Mouse (Mus musculus) MEL (cell line): ENCODE data around the gene Necab3. TPM values are rescaled to one million over a fixed set of nuclear protein-coding genes. Genes with fewer than 3 reads are reported as not detected.

Source experiments
- DNase-seq: peaks from one replicate; pipeline ENCODE4 v3.0.0; 2011; ENCODE audit warnings: low read depth, low spot score
- H3K27ac ChIP-seq: 2 replicates; pipeline ENCODE4 v1.5.1; 2012; ENCODE audit warnings: low read depth, mild to moderate bottlenecking, control low read depth, low read length, moderate library complexity; ENCODE audit not compliant: control insufficient read depth
- H3K27me3 ChIP-seq, 2 experiments: fragments of 150-350 bp in 1 of 2; sonication (generic) in 1 of 2; 2 replicates each; pipeline ENCODE4 v1.6.1; 2012; ENCODE audit warnings: low read length in 2 of 2, mild to moderate bottlenecking in 2 of 2, improper control_type of control experiment in 1 of 2, moderate library complexity in 1 of 2; ENCODE audit not compliant: insufficient read depth in 2 of 2, control insufficient read depth in 1 of 2
- H3K36me3 ChIP-seq, 2 experiments: 2 replicates each; pipeline ENCODE4 v1.6.1; 2012 to 2014; ENCODE audit warnings: low read length in 2 of 2, improper control_type of control experiment in 1 of 2, inconsistent platforms in 1 of 2, mild to moderate bottlenecking in 1 of 2; ENCODE audit not compliant: insufficient read depth in 2 of 2, control insufficient read depth in 1 of 2
- H3K4me1 ChIP-seq, 2 experiments: fragments of 150-350 bp in 1 of 2; sonication (generic) in 1 of 2; 2 replicates each; pipeline ENCODE4 v1.6.1; 2012; ENCODE audit warnings: low read length in 2 of 2, improper control_type of control experiment in 1 of 2, mild to moderate bottlenecking in 1 of 2; ENCODE audit not compliant: insufficient read depth in 2 of 2, control insufficient read depth in 1 of 2
- H3K4me3 ChIP-seq, 2 experiments: fragments of 150-350 bp in 1 of 2; sonication (generic) in 1 of 2; 2 replicates each; pipeline ENCODE4 v1.5.1; 2012; ENCODE audit warnings: low read depth in 2 of 2, low read length in 2 of 2, mild to moderate bottlenecking in 2 of 2, moderate library complexity in 2 of 2, control low read depth in 1 of 2, improper control_type of control experiment in 1 of 2; ENCODE audit not compliant: control insufficient read depth in 1 of 2, insufficient read depth in 1 of 2
- H3K79me2 ChIP-seq: 2 replicates; pipeline ENCODE4 v1.6.1; 2012; ENCODE audit warnings: mild to moderate bottlenecking, low read length, moderate library complexity; ENCODE audit not compliant: control insufficient read depth, poor library complexity, insufficient read depth
- H3K9ac ChIP-seq: 2 replicates; pipeline ENCODE4 v1.6.1; 2012; ENCODE audit warnings: low read depth, mild to moderate bottlenecking, control low read depth, low read length, moderate library complexity; ENCODE audit not compliant: control insufficient read depth, poor library complexity, severe bottlenecking
- H3K9me3 ChIP-seq: fragments of 150-350 bp; sonication (generic); replicated peaks from 2 replicates; pipeline ENCODE4 v1.6.1; 2012; ENCODE audit warnings: mild to moderate bottlenecking, low read length, improper control_type of control experiment, moderate library complexity; ENCODE audit not compliant: insufficient read depth
- ELF1 ChIP-seq: IDR thresholded peaks from 2 replicates; pipeline ENCODE4 v1.6.1; 2014; ENCODE audit warnings: low read depth, mild to moderate bottlenecking, inconsistent platforms, low read length, improper control_type of control experiment, moderate library complexity
- GABPA ChIP-seq: IDR thresholded peaks from 2 replicates; pipeline ENCODE4 v1.6.1; 2012; ENCODE audit warnings: low read depth, mild to moderate bottlenecking, inconsistent platforms, low read length, improper control_type of control experiment, moderate library complexity
- JUND ChIP-seq: IDR thresholded peaks from 2 replicates; pipeline ENCODE4 v1.6.1; 2011; ENCODE audit warnings: low read depth, mild to moderate bottlenecking, improper control_type of control experiment, low read length
- MAX ChIP-seq: IDR thresholded peaks from 2 replicates; pipeline ENCODE4 v1.6.1; 2011; ENCODE audit warnings: low read length, improper control_type of control experiment
- MYC ChIP-seq: IDR thresholded peaks from 2 replicates; pipeline ENCODE4 v1.6.1; 2011; ENCODE audit warnings: low read depth, mild to moderate bottlenecking, low read length, improper control_type of control experiment, moderate library complexity
- NELFE ChIP-seq: IDR thresholded peaks from 2 replicates; pipeline ENCODE4 v1.6.1; 2011; ENCODE audit warnings: low read depth, low read length, improper control_type of control experiment
- TBP ChIP-seq: IDR thresholded peaks from 2 replicates; pipeline ENCODE4 v1.8.0; 2011; ENCODE audit warnings: low read depth, low read length, improper control_type of control experiment
- ZC3H11A ChIP-seq: IDR thresholded peaks from 2 replicates; pipeline ENCODE4 v1.6.1; 2012; ENCODE audit warnings: low read depth, mild to moderate bottlenecking, inconsistent platforms, low read length, improper control_type of control experiment
- polyA plus RNA-seq, 2 experiments: library from polyadenylated mRNA; stranded (reverse) in 1 of 2; unstranded in 1 of 2; fragments of >175 nt in 1 of 2; fragments of >200 nt in 1 of 2; gene quantifications; 2 replicates each; pipeline versions ENCODE4 v1.2.1 to v1.2.4; 2012; ENCODE audit warnings: low replicate concordance in 2 of 2, low read depth in 1 of 2; ENCODE audit not compliant: insufficient read length in 2 of 2, insufficient read depth in 1 of 2, missing spikeins in 1 of 2
- total RNA-seq: library from RNA; depleted of rRNA; stranded (reverse); fragments of 300-350 nt; gene quantifications from 2 replicates; pipeline ENCODE4 v1.2.3, GENCODE M21; 2012; rRNA removed

Gene Necab3
- total and polyA plus RNA-seq, 3 experiments = 4.0 to 12.1 TPM; not detected in 1

GRCm38 (mm10) chr2:154495021-154495420 is 63.7 kb downstream of the Necab3 start:
- Histone ChIP-seq H3K4me3 (no peak overlapping the region), H3K9me3 (no peaks in the 10 kb centered on the region), H3K36me3 (peaks cover 0 to 4% of the 10 kb centered on the region in 2 experiments; a peak in 3 of 4 replicates), H3K27ac (no peak overlapping the region), H3K4me1 (peaks cover 0 to 3% of the 10 kb centered on the region in 2 experiments; a peak in 3 of 4 replicates), H3K9ac (no peak overlapping the region), H3K79me2 (0 out of 2 replicates have a peak, but pooled peaks cover 2% of the 10 kb centered on the region), H3K27me3 (no peaks in the 10 kb centered on the region)
- DNase-seq = no peak
- TF ChIP-seq NELFE = no peak
- no peak for TF ChIP-seq JUND
- TF ChIP-seq MYC = no peak
- TF ChIP-seq TBP = no peak
- TF ChIP-seq MAX = no peak
- TF ChIP-seq ZC3H11A = no peak
- no peak for TF ChIP-seq GABPA
- TF ChIP-seq ELF1 = no peak

Other genes starting within 250 kb of the Necab3 start
- 14.1 and 14.7 TPM in 2 replicates for gene Cdk5rap1, start 185.9 kb downstream of the Necab3 start, total RNA-seq
- 10 to 100 TPM in 1 of 2 experiments, not detected in 1; 13.1 TPM for gene Cdk5rap1, start 185.9 kb downstream of the Necab3 start, polyA plus RNA-seq
- gene Snta1, start 150.8 kb downstream of the Necab3 start, total RNA-seq = 2.7 and 3.0 TPM in 2 replicates
- 1 to 10 TPM in 1 of 2 experiments, not detected in 1; 6.7 TPM for gene Snta1, start 150.8 kb downstream of the Necab3 start, polyA plus RNA-seq
- gene Cbfa2t2, start 122.4 kb downstream of the Necab3 start, total RNA-seq = 5.9 and 8.9 TPM in 2 replicates
- 10 to 100 TPM in 1 of 2 experiments, not detected in 1; 23.1 TPM for gene Cbfa2t2, start 122.4 kb downstream of the Necab3 start, polyA plus RNA-seq
- 0.26 and 0.42 TPM in 2 replicates for gene 1700003F12Rik, start 11.8 kb downstream of the Necab3 start, total RNA-seq
- under 1 TPM in 1 of 2 experiments, not detected in 1; 0.72 TPM for gene 1700003F12Rik, start 11.8 kb downstream of the Necab3 start, polyA plus RNA-seq
- gene Actl10, start 7.1 kb downstream of the Necab3 start, total RNA-seq = 0.13 and 0.35 TPM in 2 replicates
- gene Actl10, start 7.1 kb downstream of the Necab3 start, polyA plus RNA-seq = under 1 TPM in 1 of 2 experiments, not detected in 1; 0.79 TPM
- 14.8 and 17.4 TPM in 2 replicates for gene E2f1, start 11.0 kb upstream of the Necab3 start, total RNA-seq
- 10 to 100 TPM in 1 of 2 experiments, not detected in 1; 41.6 TPM for gene E2f1, start 11.0 kb upstream of the Necab3 start, polyA plus RNA-seq
- gene Pxmp4, start 44.8 kb upstream of the Necab3 start, total RNA-seq = 5.9 and 6.8 TPM in 2 replicates
- gene Pxmp4, start 44.8 kb upstream of the Necab3 start, polyA plus RNA-seq = 10 to 100 TPM in 1 of 2 experiments, not detected in 1; 12.2 TPM
- 2.0 TPM in 2 replicates for gene Zfp341, start 54.4 kb upstream of the Necab3 start, total RNA-seq
- gene Zfp341, start 54.4 kb upstream of the Necab3 start, polyA plus RNA-seq = 1 to 10 TPM in 1 of 2 experiments, not detected in 1; 6.3 TPM
- gene 4930519P11Rik, start 54.5 kb upstream of the Necab3 start, total RNA-seq = not detected in 2 replicates
- gene 4930519P11Rik, start 54.5 kb upstream of the Necab3 start, polyA plus RNA-seq = under 1 TPM in 1 of 2 experiments, not detected in 1; 0.22 TPM
- gene Chmp4b, start 92.8 kb upstream of the Necab3 start, total RNA-seq = 118 TPM in 2 replicates
- gene Chmp4b, start 92.8 kb upstream of the Necab3 start, polyA plus RNA-seq = 100 to 1,000 TPM in 1 of 2 experiments, not detected in 1; 196 TPM
- gene Gm14214, start 211.1 kb upstream of the Necab3 start, total RNA-seq = not detected in 2 replicates
- under 1 TPM in 1 of 2 experiments, not detected in 1; 0.17 TPM for gene Gm14214, start 211.1 kb upstream of the Necab3 start, polyA plus RNA-seq
- 214 and 237 TPM in 2 replicates for gene Raly, start 232.2 kb upstream of the Necab3 start, total RNA-seq
- gene Raly, start 232.2 kb upstream of the Necab3 start, polyA plus RNA-seq = 100 to 1,000 TPM in 1 of 2 experiments, not detected in 1; 407 TPM
- gene a, start 232.5 kb upstream of the Necab3 start, total RNA-seq = not detected in 2 replicates
- not detected for gene a, start 232.5 kb upstream of the Necab3 start, polyA plus RNA-seq